Mouse (Mus musculus) stomach, embryonic 16.5 days (tissue): ENCODE measurements around the gene Nectin4. TPM values are rescaled to one million over a fixed set of nuclear protein-coding genes. Genes with fewer than 3 reads are reported as not detected.

Source experiments
- ATAC-seq: fragments of 200-750 bp; cut with Nextera tagmentation; 2 replicates; pipeline ENCODE4 v1.8.0; 2017; ENCODE audit warnings: moderate number of reproducible peaks, moderate TSS enrichment; ENCODE audit not compliant: insufficient read depth, low FRiP score
- H3K27ac ChIP-seq: fragments of 300-500 bp; sonication (generic); 2 replicates; pipeline ENCODE4 v1.5.1; 2014; ENCODE audit warnings: low read length
- H3K27me3 ChIP-seq: fragments of 300-500 bp; sonication (generic); 2 replicates; pipeline ENCODE4 v1.6.1; 2014; ENCODE audit warnings: low read length, control low read depth, mixed read lengths; ENCODE audit not compliant: control insufficient read depth, insufficient read depth
- H3K36me3 ChIP-seq: fragments of 300-500 bp; sonication (generic); 2 replicates; pipeline ENCODE4 v1.6.1; 2014; ENCODE audit warnings: low read length; ENCODE audit not compliant: control insufficient read depth, insufficient read depth
- H3K4me1 ChIP-seq: fragments of 300-500 bp; sonication (generic); 2 replicates; pipeline ENCODE4 v1.6.1; 2014; ENCODE audit warnings: low read length, control low read depth, mixed read lengths; ENCODE audit not compliant: control insufficient read depth, insufficient read depth
- H3K4me2 ChIP-seq: fragments of 300-500 bp; sonication (generic); 2 replicates; pipeline ENCODE4 v1.6.1; 2014; ENCODE audit warnings: low read depth, low read length, mixed read lengths
- H3K4me3 ChIP-seq: fragments of 300-500 bp; sonication (generic); replicated peaks from 2 replicates; pipeline ENCODE4 v1.5.1; 2014; ENCODE audit warnings: mild to moderate bottlenecking, low read length
- H3K9ac ChIP-seq: fragments of 300-500 bp; sonication (generic); 2 replicates; pipeline ENCODE4 v1.6.1; 2014; ENCODE audit warnings: low read length
- H3K9me3 ChIP-seq: fragments of 300-500 bp; sonication (generic); replicated peaks from 2 replicates; pipeline ENCODE4 v1.6.1; 2016; ENCODE audit warnings: low read length, control low read depth; ENCODE audit not compliant: control insufficient read depth
- WGBS: fragments of 180-500 bp; shearing (Covaris S2); extraction: QIAGEN DNeasy Blood & Tissue Kit; methylation state at CpG from one replicate; pipeline ENCODE4 v1.1.7; 2014; 5-methylcytosine and 5-hydroxymethylcytosine counted together
- polyA plus RNA-seq: library from polyadenylated mRNA; unstranded; fragments of >200 nt; fragmentation: Nextera tagmentation; extraction: Ambion mirVana; gene quantifications from 2 replicates; pipeline ENCODE4 v1.2.1, GENCODE M21; 2015

Gene Nectin4
- polyA plus RNA-seq, 1 experiment from 2014 or later, result 42.8 TPM

- Histone ChIP-seq H3K27ac (peak within 1 kb of the TSS; percentile 54; the same call in 1 of the 2 replicates), H3K9ac (0 out of 2 replicates have a peak within 1 kb of the TSS, but pooled peaks have one; percentile 2), H3K27me3 (no peaks in the 10 kb centered on the region), H3K9me3 (no peaks in the 10 kb centered on the region), H3K4me3 (peak within 1 kb of the TSS; percentile 14), H3K4me1 (no peaks in the 10 kb centered on the region), H3K36me3 (no peaks in the 10 kb centered on the region), H3K4me2 (no peak within 1 kb of the TSS)
- ATAC-seq, result no peak; the same call in 1 of the 2 replicates
- WGBS, result 73% methylated on average over 15 of the region's 15 CpGs
Measured at GRCm38 (mm10) chr1:171388376-171389102, 18.6 kb downstream of the Nectin4 start, which contains the start of gene Arhgap30. Arhgap30 (plus strand) TSS chr1:171388954.

GRCm38 (mm10) chr1:171390101-171390500 is 20.2 kb downstream of the Nectin4 start:
- H3K4me3 ChIP-seq, result peak overlapping the region; percentile 14; the same call in 1 of the 2 replicates
- H3K4me2 ChIP-seq, result no peak overlapping the region
- no peaks in the 10 kb centered on the region for H3K9me3 ChIP-seq
- WGBS, result 63% methylated on average over 4 of the region's 4 CpGs
- H3K27me3 ChIP-seq, result no peaks in the 10 kb centered on the region; the same call in 1 of the 2 replicates
- no peaks in the 10 kb centered on the region for H3K36me3 ChIP-seq
- ATAC-seq, result peak; percentile 26; the same call in 1 of the 2 replicates
- no peaks in the 10 kb centered on the region for H3K4me1 ChIP-seq
- peak overlapping the region; percentile 32; the same call in 1 of the 2 replicates for H3K27ac ChIP-seq
- 0 out of 2 replicates have a peak overlapping the region, but pooled peaks have one; percentile 2 for H3K9ac ChIP-seq

GRCm38 (mm10) chr1:171401821-171402220 is 31.9 kb downstream of the Nectin4 start:
- Histone ChIP-seq H3K9me3 (no peaks in the 10 kb centered on the region), H3K4me1 (no peaks in the 10 kb centered on the region), H3K27me3 (no peaks in the 10 kb centered on the region), H3K4me2 (no peak overlapping the region), H3K9ac (no peak overlapping the region), H3K36me3 (no peaks in the 10 kb centered on the region), H3K27ac (no peak overlapping the region), H3K4me3 (no peak overlapping the region)
- 80% methylated on average over 4 of the region's 4 CpGs for WGBS
- ATAC-seq, result no peak

- H3K4me1 ChIP-seq, result no peaks in the 10 kb centered on the region
- no peaks in the 10 kb centered on the region for H3K27me3 ChIP-seq
- no peak overlapping the region for H3K27ac ChIP-seq
- H3K4me2 ChIP-seq, result no peak overlapping the region
- H3K4me3 ChIP-seq, result no peak overlapping the region
- no peak for ATAC-seq
- WGBS, result 89% methylated on average over 9 of the region's 9 CpGs
- no peak overlapping the region for H3K9ac ChIP-seq
- H3K9me3 ChIP-seq, result no peaks in the 10 kb centered on the region
- H3K36me3 ChIP-seq, result no peaks in the 10 kb centered on the region
Measured at GRCm38 (mm10) chr1:171402991-171403390, 33.1 kb downstream of the Nectin4 start.

GRCm38 (mm10) chr1:171407263-171407662 is 37.4 kb downstream of the Nectin4 start:
- Histone ChIP-seq H3K9ac (no peak overlapping the region), H3K9me3 (no peaks in the 10 kb centered on the region), H3K4me3 (no peak overlapping the region), H3K27ac (no peak overlapping the region), H3K36me3 (no peaks in the 10 kb centered on the region), H3K4me2 (no peak overlapping the region), H3K27me3 (no peaks in the 10 kb centered on the region), H3K4me1 (no peaks in the 10 kb centered on the region)
- 74% methylated on average over 5 of the region's 5 CpGs for WGBS
- no peak for ATAC-seq

GRCm38 (mm10) chr1:171410231-171410630 is 40.3 kb downstream of the Nectin4 start:
- Histone ChIP-seq H3K9me3 (no peaks in the 10 kb centered on the region), H3K27ac (no peak overlapping the region), H3K4me3 (no peak overlapping the region), H3K9ac (no peak overlapping the region), H3K36me3 (peaks cover 2% of the 10 kb centered on the region; the same call in 1 of the 2 replicates), H3K4me1 (0 out of 2 replicates have a peak, but pooled peaks cover 6% of the 10 kb centered on the region), H3K4me2 (no peak overlapping the region), H3K27me3 (no peaks in the 10 kb centered on the region)
- no peak for ATAC-seq
- WGBS, result 84% methylated on average over 1 of the region's 1 CpGs

GRCm38 (mm10) chr1:171410947-171411484 is 41.1 kb downstream of the Nectin4 start, which contains the start of gene Usf1:
Usf1 (plus strand) TSS chr1:171411313.
- Histone ChIP-seq H3K4me2 (peak within 1 kb of the TSS; percentile 59), H3K9me3 (no peaks in the 10 kb centered on the region), H3K36me3 (peaks cover 8% of the 10 kb centered on the region; the same call in 1 of the 2 replicates), H3K27ac (peak within 1 kb of the TSS; percentile 93), H3K27me3 (no peaks in the 10 kb centered on the region), H3K9ac (peak within 1 kb of the TSS; percentile 97), H3K4me1 (0 out of 2 replicates have a peak, but pooled peaks cover 6% of the 10 kb centered on the region), H3K4me3 (peak within 1 kb of the TSS; percentile 94)
- WGBS, result under 1% methylated on average over 36 of the region's 36 CpGs
- ATAC-seq, result peak; percentile 97

GRCm38 (mm10) chr1:171411492-171411941 is 41.6 kb downstream of the Nectin4 start:
- H3K36me3 ChIP-seq, result peaks cover 12% of the 10 kb centered on the region; the same call in 1 of the 2 replicates
- H3K9ac ChIP-seq, result peak overlapping the region; percentile 97
- under 1% methylated on average over 39 of the region's 39 CpGs for WGBS
- H3K4me3 ChIP-seq, result peak overlapping the region; percentile 94
- 0 out of 2 replicates have a peak, but pooled peaks cover 6% of the 10 kb centered on the region for H3K4me1 ChIP-seq
- no peaks in the 10 kb centered on the region for H3K9me3 ChIP-seq
- peak overlapping the region; percentile 93 for H3K27ac ChIP-seq
- peak overlapping the region; percentile 59 for H3K4me2 ChIP-seq
- ATAC-seq, result peak; percentile 77
- H3K27me3 ChIP-seq, result no peaks in the 10 kb centered on the region

GRCm38 (mm10) chr1:171412001-171412441 is 42.1 kb downstream of the Nectin4 start:
- peak; percentile 26; the same call in 1 of the 2 replicates for ATAC-seq
- H3K4me3 ChIP-seq, result peak overlapping the region; percentile 94
- H3K4me1 ChIP-seq, result 0 out of 2 replicates have a peak, but pooled peaks cover 6% of the 10 kb centered on the region
- no peaks in the 10 kb centered on the region for H3K9me3 ChIP-seq
- H3K36me3 ChIP-seq, result peaks cover 16% of the 10 kb centered on the region; the same call in 1 of the 2 replicates
- H3K27me3 ChIP-seq, result no peaks in the 10 kb centered on the region
- H3K4me2 ChIP-seq, result peak overlapping the region; percentile 59
- WGBS, result under 1% methylated on average over 20 of the region's 20 CpGs
- peak overlapping the region; percentile 97 for H3K9ac ChIP-seq
- H3K27ac ChIP-seq, result peak overlapping the region; percentile 93
